Mouse (Mus musculus) liver, embryonic 14.5 days (tissue): ENCODE measurements around the gene A830031A19Rik. TPM values are rescaled to one million over a fixed set of nuclear protein-coding genes. Genes with fewer than 3 reads are reported as not detected.

Experiments
- ATAC-seq: fragments of 200-750 bp; cut with Nextera tagmentation; 2 replicates; pipeline ENCODE4 v1.8.0; 2017; ENCODE audit warnings: moderate number of reproducible peaks, mild to moderate bottlenecking, moderate library complexity; ENCODE audit not compliant: insufficient read depth
- DNase-seq, 3 experiments: peaks; one replicate each; pipeline ENCODE4 v3.0.0-alpha.2; 2012 to 2013; ENCODE audit warnings: low read depth in 3 of 3, low spot score in 3 of 3
- H3K27ac ChIP-seq: fragments of 300-500 bp; sonication (generic); 2 replicates; pipeline ENCODE4 v1.5.1; 2014; ENCODE audit warnings: moderate library complexity, mild to moderate bottlenecking, control low read depth, inconsistent platforms
- H3K27me3 ChIP-seq: fragments of 300-500 bp; sonication (generic); 2 replicates; pipeline ENCODE4 v1.6.1; 2014; ENCODE audit warnings: mild to moderate bottlenecking, low read length, moderate library complexity; ENCODE audit not compliant: control insufficient read depth, insufficient read depth
- H3K36me3 ChIP-seq: fragments of 300-500 bp; sonication (generic); replicated peaks from 2 replicates; pipeline ENCODE4 v1.6.1; 2014; ENCODE audit warnings: low read depth; ENCODE audit not compliant: control insufficient read depth, insufficient read depth
- H3K4me1 ChIP-seq, 2 experiments: fragments of 200-500 bp in 1 of 2; fragments of 300-500 bp in 1 of 2; sonication (generic) in 1 of 2; replicated peaks; 2 replicates each; pipeline ENCODE4 v1.6.1; 2012 to 2014; ENCODE audit warnings: antibody characterized with exemption in 1 of 2, inconsistent platforms in 1 of 2, low read length in 1 of 2; ENCODE audit not compliant: control insufficient read depth in 2 of 2, insufficient read depth in 2 of 2
- H3K4me2 ChIP-seq: fragments of 300-500 bp; sonication (generic); 2 replicates; pipeline ENCODE4 v1.6.1; 2014; ENCODE audit warnings: low read depth, mild to moderate bottlenecking, control low read depth, moderate library complexity
- H3K4me3 ChIP-seq, 2 experiments: fragments of 200-500 bp in 1 of 2; fragments of 300-500 bp in 1 of 2; sonication (generic) in 1 of 2; 2 replicates each; pipeline ENCODE4 v1.5.1; 2012 to 2014; ENCODE audit warnings: low read depth in 2 of 2, low read length in 2 of 2, mild to moderate bottlenecking in 2 of 2, control low read depth in 1 of 2, inconsistent platforms in 1 of 2, moderate library complexity in 1 of 2; ENCODE audit not compliant: insufficient read depth in 1 of 2
- H3K9ac ChIP-seq: fragments of 300-500 bp; sonication (generic); replicated peaks from 2 replicates; pipeline ENCODE4 v1.6.1; 2014; ENCODE audit warnings: mild to moderate bottlenecking, control low read depth, moderate library complexity
- H3K9me3 ChIP-seq: fragments of 300-500 bp; sonication (generic); 2 replicates; pipeline ENCODE4 v1.6.1; 2016; ENCODE audit warnings: low read length, mixed read lengths; ENCODE audit not compliant: control insufficient read depth
- CTCF ChIP-seq: IDR thresholded peaks from 2 replicates; pipeline ENCODE4 v1.5.1; 2016; ENCODE audit warnings: antibody characterized with exemption, low read depth, control low read depth
- EP300 ChIP-seq: IDR thresholded peaks from 2 replicates; pipeline ENCODE4 v1.6.1; 2016; ENCODE audit warnings: antibody characterized with exemption, low read depth
- WGBS: fragments of 180-500 bp; shearing (Covaris S2); extraction: QIAGEN DNeasy Blood & Tissue Kit; methylation state at CpG from one replicate; pipeline ENCODE4 v1.1.7; 2014; ENCODE audit not compliant: insufficient replicate concordance; 5-methylcytosine and 5-hydroxymethylcytosine counted together
- polyA plus RNA-seq, 2 experiments: library from polyadenylated mRNA; depleted of rRNA in 1 of 2; stranded (reverse) in 1 of 2; unstranded in 1 of 2; fragments of >200 nt; fragmentation: Nextera tagmentation in 1 of 2; extraction: Ambion mirVana in 1 of 2; gene quantifications; 2 replicates each; pipeline versions ENCODE4 v1.2.1 to v1.2.3; 2012 to 2014

The A830031A19Rik gene
- polyA plus RNA-seq, 2 experiments, result not detected

DNA sequence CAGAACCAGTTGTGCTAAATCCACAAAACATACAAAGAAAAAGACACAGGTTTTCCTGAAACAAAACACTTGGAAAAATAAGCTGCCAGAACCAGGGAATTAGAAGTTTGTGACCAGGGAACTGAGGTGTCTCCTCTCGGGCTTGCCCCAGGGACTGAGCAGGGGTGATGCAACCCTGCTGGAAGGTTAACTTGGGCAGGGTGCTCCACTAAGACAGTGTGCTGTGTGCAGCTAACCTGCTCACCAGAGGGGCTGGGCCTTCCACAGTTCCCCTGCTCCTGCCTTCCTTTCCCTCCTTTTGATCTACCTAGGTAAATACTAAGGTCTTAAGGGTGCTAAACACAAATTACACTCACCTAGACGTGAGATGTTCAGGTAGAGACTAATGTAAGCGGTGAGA, 17.8 kb upstream of the A830031A19Rik start:
- no peak overlapping the region for H3K9ac ChIP-seq
- H3K36me3 ChIP-seq, result peaks cover 38% of the 10 kb centered on the region
- 64% methylated on average over 3 of the region's 3 CpGs for WGBS
- H3K27me3 ChIP-seq, result no peaks in the 10 kb centered on the region
- H3K4me2 ChIP-seq, result no peak overlapping the region
- TF ChIP-seq EP300 (no peak), CTCF (no peak)
- H3K4me3 ChIP-seq, result no peak overlapping the region
- DNase-seq, result no peak
- no peak overlapping the region for H3K27ac ChIP-seq
- H3K4me1 ChIP-seq, result peaks cover 15 to 27% of the 10 kb centered on the region in 2 experiments
- no peak for ATAC-seq
- H3K9me3 ChIP-seq, result no peaks in the 10 kb centered on the region

DNA sequence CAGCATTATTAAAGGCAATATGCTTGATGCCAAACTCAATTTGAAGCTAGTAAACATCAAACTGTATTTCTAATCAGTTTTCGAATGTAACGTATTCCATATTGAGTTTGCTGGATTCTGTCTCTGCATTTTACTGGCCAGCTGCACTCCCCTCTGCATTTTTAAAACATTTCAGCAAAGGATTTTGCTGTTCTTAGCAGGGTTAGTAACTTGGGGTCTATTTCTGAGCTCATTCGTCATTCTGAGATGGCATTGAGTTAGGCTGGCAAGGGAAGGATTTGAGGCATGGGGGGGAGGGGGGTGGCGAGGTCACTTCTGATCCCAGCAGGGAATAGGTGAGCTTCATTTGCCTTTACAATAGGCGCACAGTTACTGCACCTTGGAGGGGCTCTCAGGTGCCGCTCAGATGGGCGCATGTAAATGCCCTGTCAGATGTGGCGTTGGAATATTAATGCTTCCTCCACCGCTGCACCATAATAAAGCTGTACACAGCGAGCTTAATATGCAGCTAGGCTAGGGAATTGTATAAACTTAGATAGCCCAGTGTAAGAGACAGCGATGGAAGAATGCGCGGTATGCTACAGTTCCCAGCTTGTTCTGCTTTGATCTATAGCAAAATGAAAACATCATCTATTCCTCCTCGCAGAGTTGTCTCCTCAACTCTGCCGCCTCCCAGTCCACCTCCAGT, 16.7 kb upstream of the A830031A19Rik start:
- Histone ChIP-seq H3K9me3 (no peaks in the 10 kb centered on the region), H3K4me1 (peaks cover 10 to 27% of the 10 kb centered on the region in 2 experiments), H3K4me3 (no peak overlapping the region), H3K9ac (no peak overlapping the region), H3K27ac (no peak overlapping the region), H3K36me3 (peaks cover 48% of the 10 kb centered on the region), H3K4me2 (no peak overlapping the region), H3K27me3 (no peaks in the 10 kb centered on the region)
- DNase-seq, result no peak
- ATAC-seq, result no peak
- WGBS, result 75% methylated on average over 15 of the region's 15 CpGs
- TF ChIP-seq CTCF, result no peak
- TF ChIP-seq EP300, result no peak

DNA sequence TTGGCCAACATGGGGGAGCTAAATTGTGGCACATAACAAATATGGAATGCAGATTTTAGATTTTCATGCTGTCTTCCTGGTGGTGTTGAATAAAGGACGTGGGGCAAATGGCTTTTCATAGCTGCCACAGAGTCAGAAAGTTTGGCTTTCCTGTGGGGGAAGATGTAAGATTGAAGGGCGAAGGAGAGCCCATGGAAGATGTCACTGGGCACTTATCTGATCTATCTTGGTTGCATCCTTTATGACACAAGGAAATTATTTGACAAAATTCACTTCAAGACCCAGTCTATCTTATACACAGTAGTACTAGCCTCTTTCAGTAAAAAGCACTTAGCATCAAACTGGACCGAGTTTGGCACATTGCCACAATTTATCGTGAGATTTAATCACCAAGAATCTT, 15.6 kb upstream of the A830031A19Rik start:
- H3K4me2 ChIP-seq, result no peak overlapping the region
- ATAC-seq, result no peak
- no peak overlapping the region for H3K9ac ChIP-seq
- peaks cover 59% of the 10 kb centered on the region for H3K36me3 ChIP-seq
- WGBS, result 66% methylated on average over 4 of the region's 4 CpGs
- H3K9me3 ChIP-seq, result no peaks in the 10 kb centered on the region
- no peaks in the 10 kb centered on the region for H3K27me3 ChIP-seq
- H3K4me1 ChIP-seq, result peaks cover 8 to 24% of the 10 kb centered on the region in 2 experiments
- DNase-seq, result no peak
- TF ChIP-seq CTCF (no peak), EP300 (no peak)
- no peak overlapping the region for H3K27ac ChIP-seq
- H3K4me3 ChIP-seq, result no peak overlapping the region

DNA sequence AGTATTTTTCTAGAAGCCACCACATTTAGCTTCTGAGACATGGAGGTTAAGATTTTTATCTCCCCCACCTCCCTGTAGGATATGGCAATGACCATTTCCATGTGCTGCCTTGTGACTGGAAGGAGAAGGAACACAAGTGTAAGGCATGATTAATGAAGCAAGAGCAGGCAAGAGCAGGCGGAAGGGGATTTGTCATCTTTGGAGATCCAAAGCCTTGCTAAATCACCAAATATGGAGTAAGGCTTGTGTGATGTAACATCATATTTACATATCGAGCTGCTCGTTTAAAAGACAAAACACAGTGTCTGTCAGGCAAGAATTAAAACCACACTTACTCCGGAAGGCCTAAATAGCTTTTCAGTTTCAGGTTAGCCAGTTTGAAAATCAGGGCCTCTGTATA, 12.2 kb upstream of the A830031A19Rik start:
- H3K9me3 ChIP-seq, result no peaks in the 10 kb centered on the region
- peaks cover 0 to 22% of the 10 kb centered on the region in 2 experiments; a peak in 3 of 4 replicates for H3K4me1 ChIP-seq
- no peak for ATAC-seq

DNA sequence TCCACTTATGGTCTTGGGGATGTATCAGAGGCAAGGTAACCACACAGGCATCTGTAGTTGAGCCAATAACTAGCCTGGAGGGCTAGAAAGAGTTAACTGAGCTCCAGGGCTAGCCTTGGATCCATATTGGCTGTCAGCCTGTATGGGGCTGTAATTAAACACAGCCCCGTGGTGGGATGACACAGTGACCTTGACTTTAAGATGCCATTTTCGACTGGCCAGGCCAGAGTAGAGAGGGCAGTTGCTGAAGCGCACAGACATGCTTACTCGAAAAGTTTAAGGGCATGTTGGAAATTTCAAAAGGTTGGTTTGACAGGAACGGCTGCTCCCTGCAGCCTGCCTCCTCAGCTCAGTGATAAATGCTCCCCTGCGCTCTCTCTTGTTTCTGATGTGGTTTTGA, 11.1 kb upstream of the A830031A19Rik start:
- peaks cover 51% of the 10 kb centered on the region for H3K36me3 ChIP-seq
- H3K4me2 ChIP-seq, result no peak overlapping the region
- peaks cover 0 to 17% of the 10 kb centered on the region in 2 experiments; a peak in 3 of 4 replicates for H3K4me1 ChIP-seq
- no peaks in the 10 kb centered on the region for H3K9me3 ChIP-seq
- 44% methylated on average over 6 of the region's 6 CpGs for WGBS
- H3K27me3 ChIP-seq, result no peaks in the 10 kb centered on the region
- H3K9ac ChIP-seq, result no peak overlapping the region
- no peak for DNase-seq
- TF ChIP-seq EP300, result no peak
- no peak for TF ChIP-seq CTCF
- no peak overlapping the region for H3K4me3 ChIP-seq
- no peak overlapping the region for H3K27ac ChIP-seq
- no peak for ATAC-seq

More for the DNA sequence above, 12.2 kb upstream of the A830031A19Rik start:
- H3K27ac ChIP-seq, result no peak overlapping the region
- no peak overlapping the region for H3K9ac ChIP-seq
- no peak overlapping the region for H3K4me2 ChIP-seq
- 83% methylated on average over 4 of the region's 4 CpGs for WGBS
- TF ChIP-seq CTCF (no peak), EP300 (no peak)
- H3K36me3 ChIP-seq, result peaks cover 51% of the 10 kb centered on the region
- DNase-seq, result no peak
- H3K4me3 ChIP-seq, result no peak overlapping the region
- H3K27me3 ChIP-seq, result no peaks in the 10 kb centered on the region
